Mouse (Mus musculus) small intestine, adult 2 months (tissue): ENCODE data around the gene Wdr78.

Experiments used
- CTCF ChIP-seq: fragments of 200-500 bp; IDR thresholded peaks from 2 replicates; pipeline ENCODE4 v1.5.1; 2012; ENCODE audit warnings: low read depth, mild to moderate bottlenecking, control low read depth, inconsistent platforms, low read length, moderate library complexity, mixed read lengths; ENCODE audit not compliant: insufficient replicate concordance, insufficient read length; ENCODE audit errors: extremely low read depth
- POLR2A ChIP-seq: fragments of 200-500 bp; IDR thresholded peaks from 2 replicates; pipeline ENCODE4 v1.6.1; 2012; ENCODE audit warnings: low read depth, mild to moderate bottlenecking, control low read depth, inconsistent platforms, low read length, moderate library complexity

DNA sequence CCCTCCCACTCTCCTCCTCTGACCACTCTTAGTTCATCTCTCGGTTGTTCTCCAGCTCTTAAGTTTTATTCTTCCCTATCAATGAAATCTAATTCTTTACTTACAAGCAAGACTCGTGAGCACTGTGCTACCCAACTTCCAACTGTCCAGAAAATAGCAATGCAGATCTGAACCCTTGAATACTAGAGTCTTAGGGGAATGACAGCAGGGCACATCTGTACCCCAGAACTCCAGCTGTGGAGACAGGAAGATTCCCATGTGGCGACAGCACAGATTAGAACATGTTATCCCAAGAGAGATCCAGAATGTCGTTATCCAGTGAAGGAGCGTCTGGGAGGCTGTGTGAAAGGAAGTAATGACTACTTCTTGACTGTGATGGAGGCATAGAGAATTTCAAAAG is 108.1 kb downstream of the Wdr78 start:
- no peak for TF ChIP-seq POLR2A
- TF ChIP-seq CTCF: no peak
